Mouse (Mus musculus) heart, embryonic 13.5 days (tissue): ENCODE data around the gene Crygn. TPM values are rescaled to one million over a fixed set of nuclear protein-coding genes. Genes with fewer than 3 reads are reported as not detected.
A peak's percentile ranks its signal among the peaks of the same experiment; 100 is the strongest.

ENCODE experiments used
- ATAC-seq: fragments of 200-750 bp; cut with Nextera tagmentation; 2 replicates; pipeline ENCODE4 v1.8.0; 2017; ENCODE audit warnings: moderate TSS enrichment; ENCODE audit not compliant: insufficient number of reproducible peaks, low FRiP score, low TSS enrichment; ENCODE audit errors: extremely low read depth
- H3K27ac ChIP-seq: fragments of 300-500 bp; sonication (generic); replicated peaks from 2 replicates; pipeline ENCODE4 v1.5.1; 2015; ENCODE audit warnings: moderate library complexity, mild to moderate bottlenecking, inconsistent platforms
- H3K27me3 ChIP-seq: fragments of 300-500 bp; sonication (generic); replicated peaks from 2 replicates; pipeline ENCODE4 v1.6.1; 2015; ENCODE audit warnings: mild to moderate bottlenecking, inconsistent platforms
- H3K36me3 ChIP-seq: fragments of 300-500 bp; sonication (generic); 2 replicates; pipeline ENCODE4 v1.6.1; 2015; ENCODE audit warnings: mild to moderate bottlenecking, inconsistent platforms
- H3K4me1 ChIP-seq: fragments of 300-500 bp; sonication (generic); 2 replicates; pipeline ENCODE4 v1.6.1; 2015; ENCODE audit warnings: inconsistent platforms
- H3K4me2 ChIP-seq: fragments of 300-500 bp; sonication (generic); 2 replicates; pipeline ENCODE4 v1.6.1; 2015; ENCODE audit warnings: inconsistent platforms, mild to moderate bottlenecking, moderate library complexity
- H3K4me3 ChIP-seq: fragments of 300-500 bp; sonication (generic); 2 replicates; pipeline ENCODE4 v1.5.1; 2015; ENCODE audit warnings: moderate library complexity, mild to moderate bottlenecking, inconsistent platforms
- H3K9ac ChIP-seq: fragments of 300-500 bp; sonication (generic); 2 replicates; pipeline ENCODE4 v1.6.1; 2015; ENCODE audit warnings: inconsistent platforms, mild to moderate bottlenecking, moderate library complexity
- H3K9me3 ChIP-seq: fragments of 300-500 bp; sonication (generic); 2 replicates; pipeline ENCODE4 v1.6.1; 2016; ENCODE audit warnings: inconsistent platforms
- WGBS: fragments of 180-500 bp; shearing (Covaris S2); methylation state at CpG from one replicate; pipeline ENCODE4 v1.1.7; 2015; ENCODE audit warnings: mixed read lengths; 5-methylcytosine and 5-hydroxymethylcytosine counted together
- polyA plus RNA-seq: library from polyadenylated mRNA; unstranded; fragments of >200 nt; fragmentation: Nextera tagmentation; extraction: Ambion mirVana; gene quantifications from 2 replicates; pipeline ENCODE4 v1.2.1, GENCODE M21; 2015

The Crygn gene
- polyA plus RNA-seq: 1.9 and 3.0 TPM in 2 replicates

DNA sequence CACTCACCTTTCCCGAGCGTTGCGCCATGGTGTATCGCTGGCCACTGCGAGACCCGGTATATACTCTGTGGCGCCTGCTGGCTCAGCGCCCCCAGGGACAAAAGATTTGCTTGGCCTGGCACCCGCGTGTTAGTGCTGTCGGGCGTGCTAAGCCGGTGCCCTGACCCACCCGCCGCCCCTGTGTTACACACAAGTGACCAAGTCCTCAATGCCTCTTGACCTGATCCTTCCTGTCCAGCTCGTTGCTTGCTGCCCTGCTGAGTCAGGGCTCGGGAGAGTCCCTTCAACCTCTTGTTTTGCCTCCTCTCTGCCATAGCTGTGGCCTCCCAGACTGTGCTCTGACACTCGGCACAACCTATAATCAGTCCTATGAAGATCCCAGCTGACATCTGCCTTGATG is at the start of gene Crygn:
Gene Crygn (minus strand): TSS at position 193 of the 400 bp plus-strand sequence.
- Histone ChIP-seq H3K4me2 (no peak within 1 kb of the TSS), H3K27ac (no peak within 1 kb of the TSS), H3K4me1 (peaks cover 24% of the 10 kb centered on the region)

DNA sequence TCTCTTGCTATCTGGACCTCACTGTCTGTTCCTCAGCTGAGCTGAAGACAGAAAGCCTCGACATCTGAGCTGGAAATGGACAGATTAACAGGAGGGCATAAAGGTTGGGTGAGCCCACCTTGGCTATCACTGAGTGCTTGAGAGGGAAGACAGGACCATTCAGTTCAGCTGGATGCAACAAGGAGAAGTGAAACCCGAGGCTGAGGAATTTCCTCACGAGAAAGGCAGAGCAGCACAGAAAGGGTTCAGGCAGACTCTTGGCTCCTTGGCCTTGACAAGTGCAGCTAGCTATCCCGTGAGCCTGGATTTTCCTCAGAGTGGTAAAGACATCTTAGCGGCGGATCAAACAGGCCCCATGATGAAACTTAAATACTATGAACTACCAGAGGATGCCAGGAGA is 47.4 kb upstream of the Crygn start:
- Histone ChIP-seq H3K27me3 (no peaks in the 10 kb centered on the region), H3K27ac (no peak overlapping the region), H3K4me1 (peaks cover 17% of the 10 kb centered on the region), H3K9ac (no peak overlapping the region), H3K4me2 (no peak overlapping the region), H3K4me3 (no peak overlapping the region), H3K36me3 (peaks cover 88% of the 10 kb centered on the region), H3K9me3 (no peaks in the 10 kb centered on the region)
- no peak for ATAC-seq
- WGBS: 74% methylated on average over 6 of the region's 6 CpGs

More for the DNA sequence above, at the start of gene Crygn:
- peaks cover 13% of the 10 kb centered on the region; the same call in 1 of the 2 replicates for H3K27me3 ChIP-seq
- ATAC-seq: no peak
- 28% methylated on average over 18 of the region's 18 CpGs for WGBS
- no peaks in the 10 kb centered on the region for H3K9me3 ChIP-seq
- no peaks in the 10 kb centered on the region for H3K36me3 ChIP-seq
- no peak within 1 kb of the TSS for H3K9ac ChIP-seq
- no peak within 1 kb of the TSS for H3K4me3 ChIP-seq

- Histone ChIP-seq H3K27ac (no peak overlapping the region), H3K9me3 (no peaks in the 10 kb centered on the region), H3K27me3 (no peaks in the 10 kb centered on the region), H3K4me1 (peaks cover 17% of the 10 kb centered on the region), H3K4me3 (no peak overlapping the region), H3K4me2 (no peak overlapping the region), H3K9ac (no peak overlapping the region), H3K36me3 (peaks cover 84% of the 10 kb centered on the region)
- WGBS: 84% methylated on average over 8 of the region's 8 CpGs
- ATAC-seq: no peak
Observed at GRCm38 (mm10) chr5:24804661-24805060, 46.9 kb upstream of the Crygn start.

DNA sequence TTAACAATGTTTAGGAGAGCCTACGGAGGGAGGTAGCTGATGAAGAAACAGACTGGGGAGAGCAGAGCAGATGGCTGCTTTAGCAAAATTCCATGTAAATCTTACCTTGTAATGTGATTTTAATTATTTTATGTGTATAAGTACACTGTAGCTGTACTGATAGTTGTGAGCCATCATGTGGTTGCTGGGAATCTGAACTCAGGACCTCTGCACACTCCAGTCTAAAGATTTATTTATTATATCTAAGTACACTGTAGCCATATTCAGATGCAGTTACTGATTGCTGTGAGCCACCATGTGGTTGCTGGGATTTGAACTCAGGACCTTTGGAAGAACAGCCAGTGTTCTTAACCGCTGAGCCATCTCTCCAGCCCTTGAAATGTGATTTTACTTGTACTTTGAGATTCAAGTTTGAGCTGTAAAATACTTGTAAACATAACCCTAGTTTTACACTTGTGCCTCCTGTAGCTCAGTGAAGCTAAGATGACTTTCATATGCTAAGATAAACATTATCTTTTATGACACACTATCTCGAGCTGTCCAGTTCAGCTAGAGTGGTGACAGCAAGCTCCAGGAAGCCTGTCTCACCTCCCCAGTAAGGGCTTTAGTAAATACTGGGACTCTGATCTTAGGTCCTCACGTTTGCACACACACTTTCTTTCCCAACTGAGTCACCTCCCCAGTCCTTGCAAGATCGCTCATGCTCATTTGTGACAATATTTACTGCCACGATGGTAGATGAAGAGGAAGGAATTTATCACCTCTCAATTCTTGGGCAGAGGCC is 44.2 kb upstream of the Crygn start:
- 48% methylated on average over 6 of the region's 6 CpGs for WGBS
- H3K9me3 ChIP-seq: no peaks in the 10 kb centered on the region
- H3K4me3 ChIP-seq: no peak overlapping the region
- H3K4me1 ChIP-seq: peaks cover 24% of the 10 kb centered on the region
- 0 out of 2 replicates have a peak overlapping the region, but pooled peaks have one; percentile 17 for H3K9ac ChIP-seq
- H3K27me3 ChIP-seq: no peaks in the 10 kb centered on the region
- H3K36me3 ChIP-seq: peaks cover 60% of the 10 kb centered on the region
- H3K4me2 ChIP-seq: no peak overlapping the region
- H3K27ac ChIP-seq: peak overlapping the region; percentile 2; the same call in 1 of the 2 replicates
- ATAC-seq: no peak

GRCm38 (mm10) chr5:24800416-24800815 is 42.6 kb upstream of the Crygn start:
- no peak overlapping the region for H3K4me2 ChIP-seq

DNA sequence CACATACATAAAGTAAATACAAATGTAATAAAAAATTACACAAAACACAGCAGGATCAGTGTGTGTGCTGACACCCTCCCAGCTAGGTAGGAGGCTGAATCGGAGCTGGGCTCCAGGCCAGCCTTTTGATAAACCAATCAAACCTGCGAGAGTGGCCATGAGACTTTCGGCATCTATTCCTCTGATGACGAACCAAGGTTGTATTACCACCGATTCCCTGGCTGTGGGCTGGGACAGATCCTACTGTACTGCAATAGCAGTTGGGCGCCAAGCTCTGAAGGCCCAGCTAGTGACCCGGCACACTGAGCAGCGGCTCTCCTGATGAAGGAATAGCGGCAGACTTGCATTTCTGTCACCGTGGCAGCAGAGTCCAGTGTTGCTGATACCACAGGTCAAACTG is 40.8 kb upstream of the Crygn start:
- Histone ChIP-seq H3K9me3 (no peaks in the 10 kb centered on the region), H3K27ac (no peak overlapping the region), H3K4me1 (peaks cover 24% of the 10 kb centered on the region), H3K36me3 (peaks cover 26% of the 10 kb centered on the region), H3K9ac (no peak overlapping the region), H3K4me3 (no peak overlapping the region), H3K4me2 (no peak overlapping the region), H3K27me3 (no peaks in the 10 kb centered on the region)
- no peak for ATAC-seq
- 45% methylated on average over 10 of the region's 10 CpGs for WGBS

More at GRCm38 (mm10) chr5:24800416-24800815, 42.6 kb upstream of the Crygn start:
- Histone ChIP-seq H3K27me3 (no peaks in the 10 kb centered on the region), H3K36me3 (peaks cover 44% of the 10 kb centered on the region), H3K27ac (peak overlapping the region; percentile 12; the same call in 1 of the 2 replicates), H3K4me1 (peaks cover 24% of the 10 kb centered on the region), H3K9me3 (no peaks in the 10 kb centered on the region), H3K4me3 (no peak overlapping the region), H3K9ac (no peak overlapping the region)
- no peak for ATAC-seq

DNA sequence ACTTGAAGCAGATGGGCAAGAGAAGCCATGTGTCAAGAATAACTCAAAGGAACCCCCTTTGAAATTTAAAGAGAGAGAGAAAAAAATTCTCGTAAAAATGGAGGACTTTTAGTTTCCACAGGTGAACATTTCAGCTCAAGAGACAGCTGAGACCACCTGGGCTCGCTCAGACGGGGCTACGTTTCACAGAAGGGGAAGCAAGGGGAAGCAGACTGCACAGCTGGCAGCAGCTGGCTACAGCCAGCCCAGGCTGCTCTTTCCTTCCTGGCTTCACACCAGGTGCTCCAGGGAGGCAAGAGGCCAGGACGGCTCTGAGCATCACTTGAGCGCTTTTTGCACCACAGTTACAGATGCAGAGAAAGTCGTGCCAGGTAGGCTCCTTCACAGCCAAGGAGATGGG is 40.0 kb upstream of the Crygn start:
- H3K9ac ChIP-seq: no peak overlapping the region
- 56% methylated on average over 7 of the region's 7 CpGs for WGBS
- H3K4me3 ChIP-seq: no peak overlapping the region
- no peaks in the 10 kb centered on the region for H3K27me3 ChIP-seq
- no peak for ATAC-seq
- H3K4me2 ChIP-seq: no peak overlapping the region
- no peak overlapping the region for H3K27ac ChIP-seq
- no peaks in the 10 kb centered on the region for H3K9me3 ChIP-seq
- peaks cover 23% of the 10 kb centered on the region for H3K4me1 ChIP-seq
- H3K36me3 ChIP-seq: peaks cover 19% of the 10 kb centered on the region

GRCm38 (mm10) chr5:24792961-24793360 is 35.2 kb upstream of the Crygn start:
- Histone ChIP-seq H3K4me1 (no peaks in the 10 kb centered on the region), H3K27ac (no peak overlapping the region), H3K9ac (no peak overlapping the region), H3K4me2 (no peak overlapping the region), H3K36me3 (no peaks in the 10 kb centered on the region), H3K9me3 (no peaks in the 10 kb centered on the region), H3K4me3 (no peak overlapping the region), H3K27me3 (no peaks in the 10 kb centered on the region)
- 61% methylated on average over 7 of the region's 7 CpGs for WGBS
- no peak for ATAC-seq

GRCm38 (mm10) chr5:24782957-24783356 is 25.1 kb upstream of the Crygn start:
- Histone ChIP-seq H3K4me3 (no peak overlapping the region), H3K4me1 (peaks cover 21% of the 10 kb centered on the region), H3K36me3 (no peaks in the 10 kb centered on the region), H3K9ac (no peak overlapping the region), H3K27ac (no peak overlapping the region), H3K9me3 (peaks cover 13% of the 10 kb centered on the region; the same call in 1 of the 2 replicates), H3K4me2 (no peak overlapping the region), H3K27me3 (peaks cover 19% of the 10 kb centered on the region)
- no peak for ATAC-seq
- WGBS: 81% methylated on average over 4 of the region's 4 CpGs

DNA sequence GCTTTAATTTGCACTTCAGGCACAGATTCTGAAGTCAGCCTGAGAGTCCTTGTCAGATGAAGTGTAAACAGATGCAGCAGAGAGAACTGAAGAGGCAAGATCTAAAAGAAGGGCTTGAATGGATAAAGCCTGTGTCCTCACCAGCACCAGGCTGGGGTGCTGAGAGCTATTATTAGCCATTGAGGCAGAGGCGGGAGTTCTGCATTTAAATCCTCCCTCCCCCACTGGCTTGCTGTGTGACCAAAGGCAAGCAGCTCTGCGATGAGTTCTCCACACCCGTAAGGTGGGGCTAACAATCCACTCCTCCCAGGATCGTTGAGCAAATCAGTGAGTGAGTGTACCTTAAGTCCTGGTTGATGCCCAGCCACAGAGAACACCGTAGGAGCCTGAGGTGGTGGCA is 23.2 kb upstream of the Crygn start:
- ATAC-seq: no peak
- H3K36me3 ChIP-seq: no peaks in the 10 kb centered on the region
- peaks cover 22% of the 10 kb centered on the region for H3K27me3 ChIP-seq
- 18% methylated on average over 5 of the region's 5 CpGs for WGBS
- peaks cover 22% of the 10 kb centered on the region for H3K4me1 ChIP-seq
- H3K4me2 ChIP-seq: peak overlapping the region; percentile 54
- no peak overlapping the region for H3K4me3 ChIP-seq
- peak overlapping the region; percentile 67 for H3K27ac ChIP-seq
- peak overlapping the region; percentile 50; the same call in 1 of the 2 replicates for H3K9ac ChIP-seq
- peaks cover 13% of the 10 kb centered on the region; the same call in 1 of the 2 replicates for H3K9me3 ChIP-seq

- Histone ChIP-seq H3K9ac (no peak overlapping the region), H3K27me3 (peaks cover 22% of the 10 kb centered on the region), H3K4me2 (no peak overlapping the region), H3K36me3 (no peaks in the 10 kb centered on the region), H3K27ac (no peak overlapping the region), H3K9me3 (peaks cover 4% of the 10 kb centered on the region; the same call in 1 of the 2 replicates), H3K4me1 (peaks cover 22% of the 10 kb centered on the region), H3K4me3 (no peak overlapping the region)
- ATAC-seq: no peak
- 45% methylated on average over 15 of the region's 15 CpGs for WGBS
Observed at GRCm38 (mm10) chr5:24779881-24780512, 22.2 kb upstream of the Crygn start.
